Mouse (Mus musculus) forelimb bud, embryonic 11.5 days (tissue): Measurements from ENCODE around the gene Clrn3.

Source experiments
- DNase-seq: peaks from one replicate; pipeline ENCODE4 v3.0.0-alpha.2; 2012; ENCODE audit warnings: low read depth, low spot score

The Clrn3 gene

GRCm38 (mm10) chr7:135487423-135487822 lies 41.0 kb downstream of the Clrn3 start:
- peak; percentile 63 for DNase-seq

GRCm38 (mm10) chr7:135486645-135487382 lies 41.6 kb downstream of the Clrn3 start:
- DNase-seq, result no peak

- no peak for DNase-seq
Measured at GRCm38 (mm10) chr7:135485796-135486410, 42.6 kb downstream of the Clrn3 start.

GRCm38 (mm10) chr7:135485116-135485795 lies 43.2 kb downstream of the Clrn3 start:
- no peak for DNase-seq

- DNase-seq, result no peak
Measured at GRCm38 (mm10) chr7:135484341-135484740, 44.1 kb downstream of the Clrn3 start.

- no peak for DNase-seq
Measured at GRCm38 (mm10) chr7:135483751-135484150, 44.7 kb downstream of the Clrn3 start.

- no peak for DNase-seq
Measured at GRCm38 (mm10) chr7:135481150-135481549, 47.3 kb downstream of the Clrn3 start.

- no peak for DNase-seq
Measured at GRCm38 (mm10) chr7:135479912-135480311, 48.5 kb downstream of the Clrn3 start.

- no peak for DNase-seq
Measured at GRCm38 (mm10) chr7:135479322-135479880, 49.1 kb downstream of the Clrn3 start.

- DNase-seq, result no peak
Measured at GRCm38 (mm10) chr7:135477256-135477655, 51.2 kb downstream of the Clrn3 start.

GRCm38 (mm10) chr7:135475981-135476380 lies 52.5 kb downstream of the Clrn3 start:
- DNase-seq, result no peak

GRCm38 (mm10) chr7:135470319-135470718 lies 58.1 kb downstream of the Clrn3 start:
- DNase-seq, result no peak

GRCm38 (mm10) chr7:135468631-135469030 lies 59.8 kb downstream of the Clrn3 start:
- no peak for DNase-seq

GRCm38 (mm10) chr7:135465293-135465692 lies 63.2 kb downstream of the Clrn3 start:
- DNase-seq, result no peak

- peak; percentile 69 for DNase-seq
Measured at GRCm38 (mm10) chr7:135464689-135465259, 63.7 kb downstream of the Clrn3 start.
